Mouse (Mus musculus): ENCODE results near the gene Cma2. TPM values are rescaled to one million over a fixed set of nuclear protein-coding genes. Genes with fewer than 3 reads are reported as not detected.
"Not testable (repeated sequence)": the region's sequence is repeated elsewhere in the genome, so short reads cannot be mapped to it uniquely, and the experiment has no call there.

The Cma2 gene
- polyA plus RNA-seq, 1 experiment from 2014 or later, result not detected

GRCm38 (mm10) chr14:55963900-55964299 is 13.1 kb downstream of the Cma2 start:
- H3K79me2 ChIP-seq (ENCODE audit: inconsistent target); H3K36me3 ChIP-seq (ENCODE audit: inconsistent target); H3K4me3 ChIP-seq (ENCODE audit: inconsistent target); H3K27ac ChIP-seq: not testable (repeated sequence)
- 80% methylated on average over 1 of the region's 2 CpGs for WGBS (ENCODE audit: missing documents)

- 82% methylated on average over 1 of the region's 3 CpGs for WGBS (ENCODE audit: missing documents)
- H3K36me3 ChIP-seq (ENCODE audit: inconsistent target); H3K79me2 ChIP-seq (ENCODE audit: inconsistent target); H3K4me3 ChIP-seq (ENCODE audit: inconsistent target); H3K27ac ChIP-seq: not testable (repeated sequence)
Measured at GRCm38 (mm10) chr14:55987464-55987863, 36.7 kb downstream of the Cma2 start.

GRCm38 (mm10) chr14:56013147-56013546 is 62.4 kb downstream of the Cma2 start:
- Histone ChIP-seq H3K36me3 (ENCODE audit: inconsistent target) (no peaks in the 10 kb centered on the region), H3K79me2 (ENCODE audit: inconsistent target) (no peaks in the 10 kb centered on the region), H3K4me3 (ENCODE audit: inconsistent target) (no peak overlapping the region), H3K27ac (no peak overlapping the region)
- WGBS (ENCODE audit: missing documents), result 92% methylated on average over 3 of the region's 3 CpGs

- WGBS (ENCODE audit: missing documents), result 54% methylated on average over 2 of the region's 2 CpGs
- Histone ChIP-seq H3K36me3 (ENCODE audit: inconsistent target) (no peaks in the 10 kb centered on the region), H3K79me2 (ENCODE audit: inconsistent target) (no peaks in the 10 kb centered on the region), H3K4me3 (ENCODE audit: inconsistent target) (no peak overlapping the region), H3K27ac (no peak overlapping the region)
Measured at GRCm38 (mm10) chr14:56013924-56014323, 63.1 kb downstream of the Cma2 start.

- H3K4me3 ChIP-seq (ENCODE audit: inconsistent target); H3K36me3 ChIP-seq (ENCODE audit: inconsistent target); H3K79me2 ChIP-seq (ENCODE audit: inconsistent target); H3K27ac ChIP-seq: not testable (repeated sequence)
- WGBS (ENCODE audit: missing documents), result 75% methylated on average over 3 of the region's 3 CpGs
Measured at GRCm38 (mm10) chr14:56017671-56018070, 66.9 kb downstream of the Cma2 start, which contains the start of gene Mcpt1. Gene Mcpt1 (plus strand): TSS chr14:56017971.

GRCm38 (mm10) chr14:56019446-56019845 is 68.7 kb downstream of the Cma2 start:
- Histone ChIP-seq H3K36me3 (ENCODE audit: inconsistent target) (no peaks in the 10 kb centered on the region), H3K27ac (no peak overlapping the region), H3K4me3 (ENCODE audit: inconsistent target) (no peak overlapping the region), H3K79me2 (ENCODE audit: inconsistent target) (no peaks in the 10 kb centered on the region)
- 14% methylated on average over 1 of the region's 1 CpGs for WGBS (ENCODE audit: missing documents)

GRCm38 (mm10) chr14:56021305-56021704 is 70.5 kb downstream of the Cma2 start:
- not testable (repeated sequence) for H3K79me2 ChIP-seq (ENCODE audit: inconsistent target); H3K27ac ChIP-seq; H3K4me3 ChIP-seq (ENCODE audit: inconsistent target); H3K36me3 ChIP-seq (ENCODE audit: inconsistent target)
- 81% methylated on average over 2 of the region's 4 CpGs for WGBS (ENCODE audit: missing documents)

Other genes with a start within 250 kb of the Cma2 start
- 1.2 to 4.3 TPM (median 3.6 TPM) in 3 replicates for gene Tgm1, start 237.1 kb upstream of the Cma2 start, polyA plus RNA-seq (2018)
- gene Rabggta, start 228.7 kb upstream of the Cma2 start, polyA plus RNA-seq (2018), result 7.5 to 16.7 TPM (median 12.4 TPM) in 3 replicates
- gene Dhrs1, start 205.3 kb upstream of the Cma2 start, polyA plus RNA-seq (2018), result 63.5 to 108 TPM (median 106 TPM) in 3 replicates
- 9.3 to 22.6 TPM (median 12.9 TPM) in 3 replicates for gene Nop9, start 205.3 kb upstream of the Cma2 start, polyA plus RNA-seq (2018)
- 0.22 to 0.72 TPM (median 0.41 TPM) in 3 replicates for gene Cideb, start 192.5 kb upstream of the Cma2 start, polyA plus RNA-seq (2018)
- 0.10 TPM in 1 of 3 replicates, not detected in the others for gene Ltb4r2, start 189.6 kb upstream of the Cma2 start, polyA plus RNA-seq (2018)
- gene Ltb4r1, start 185.0 kb upstream of the Cma2 start, polyA plus RNA-seq (2018), result 0.25 to 0.33 TPM (median 0.32 TPM) in 3 replicates
- 0.04 to 0.07 TPM in 2 of 3 replicates, not detected in the other for gene Adcy4, start 166.9 kb upstream of the Cma2 start, polyA plus RNA-seq (2018)
- 11.7 to 24.6 TPM (median 17.7 TPM) in 3 replicates for gene Ripk3, start 162.1 kb upstream of the Cma2 start, polyA plus RNA-seq (2018)
- gene Nfatc4, start 127.8 kb upstream of the Cma2 start, polyA plus RNA-seq (2018), result not detected in 3 replicates
- 0.69 to 1.1 TPM (median 0.70 TPM) in 3 replicates for gene Nynrin, start 97.0 kb upstream of the Cma2 start, polyA plus RNA-seq (2018)
- not detected in 3 replicates for gene Cbln3, start 66.6 kb upstream of the Cma2 start, polyA plus RNA-seq (2018)
- gene Khnyn, start 66.0 kb upstream of the Cma2 start, polyA plus RNA-seq (2018), result 7.7 to 19.3 TPM (median 13.1 TPM) in 3 replicates
- 1.5 to 3.1 TPM (median 2.0 TPM) in 3 replicates for gene Sdr39u1, start 50.7 kb upstream of the Cma2 start, polyA plus RNA-seq (2018)
- not detected in 3 replicates for gene Cma1, start 6.3 kb upstream of the Cma2 start, polyA plus RNA-seq (2018)
- not detected in 3 replicates for gene Mcpt1, start 67.0 kb downstream of the Cma2 start, polyA plus RNA-seq (2018)
- gene Mcpt9, start 79.5 kb downstream of the Cma2 start, polyA plus RNA-seq (2018), result not detected in 3 replicates
- not detected in 3 replicates for gene Mcpt2, start 91.1 kb downstream of the Cma2 start, polyA plus RNA-seq (2018)
- gene Mcpt4, start 111.3 kb downstream of the Cma2 start, polyA plus RNA-seq (2018), result not detected in 3 replicates
- gene Mcpt8, start 134.3 kb downstream of the Cma2 start, polyA plus RNA-seq (2018), result 0.23 TPM in 1 of 3 replicates, not detected in the others
- 0.37 to 1.1 TPM in 2 of 3 replicates, not detected in the other for gene Ctsg, start 151.6 kb downstream of the Cma2 start, polyA plus RNA-seq (2018)
- not detected in 3 replicates for gene Gzme, start 169.6 kb downstream of the Cma2 start, polyA plus RNA-seq (2018)
- not detected in 3 replicates for gene Gzmd, start 181.6 kb downstream of the Cma2 start, polyA plus RNA-seq (2018)
- gene Gzmg, start 208.6 kb downstream of the Cma2 start, polyA plus RNA-seq (2018), result not detected in 3 replicates
- not detected in 3 replicates for gene Gzmn, start 223.6 kb downstream of the Cma2 start, polyA plus RNA-seq (2018)

All from macrophage (primary cell).